Mouse (Mus musculus) neural tube, embryonic 12.5 days (tissue): Measurements from ENCODE around the gene Slc44a3. TPM values are rescaled to one million over a fixed set of nuclear protein-coding genes. Genes with fewer than 3 reads are reported as not detected.
A peak's percentile ranks its signal among the peaks of the same experiment; 100 is the strongest.

Experiments
- ATAC-seq: fragments of 200-750 bp; cut with Nextera tagmentation; 2 replicates; pipeline ENCODE4 v1.8.0; 2017; ENCODE audit warnings: low read depth, mild to moderate bottlenecking, moderate TSS enrichment, moderate library complexity; ENCODE audit not compliant: low FRiP score
- H3K27ac ChIP-seq: fragments of 300-500 bp; sonication (generic); 2 replicates; pipeline ENCODE4 v1.5.1; 2016
- H3K27me3 ChIP-seq: fragments of 300-500 bp; sonication (generic); replicated peaks from 2 replicates; pipeline ENCODE4 v1.6.1; 2016; ENCODE audit warnings: mild to moderate bottlenecking
- H3K36me3 ChIP-seq: fragments of 300-500 bp; sonication (generic); 2 replicates; pipeline ENCODE4 v1.6.1; 2016; ENCODE audit warnings: mild to moderate bottlenecking
- H3K4me1 ChIP-seq: fragments of 300-500 bp; sonication (generic); 2 replicates; pipeline ENCODE4 v1.6.1; 2016
- H3K4me2 ChIP-seq: fragments of 300-500 bp; sonication (generic); replicated peaks from 2 replicates; pipeline ENCODE4 v1.6.1; 2016; ENCODE audit warnings: mild to moderate bottlenecking
- H3K4me3 ChIP-seq: fragments of 300-500 bp; sonication (generic); 2 replicates; pipeline ENCODE4 v1.5.1; 2016
- H3K9ac ChIP-seq: fragments of 300-500 bp; sonication (generic); 2 replicates; pipeline ENCODE4 v1.6.1; 2016; ENCODE audit warnings: mild to moderate bottlenecking
- H3K9me3 ChIP-seq: fragments of 300-500 bp; sonication (generic); 2 replicates; pipeline ENCODE4 v1.6.1; 2016; ENCODE audit warnings: mild to moderate bottlenecking
- WGBS: fragments of 180-500 bp; shearing (Covaris S2); methylation state at CpG from one replicate; pipeline ENCODE4 v1.1.7; 2016; 5-methylcytosine and 5-hydroxymethylcytosine counted together
- polyA plus RNA-seq: library from polyadenylated mRNA; unstranded; fragments of >200 nt; fragmentation: Nextera tagmentation; extraction: Ambion mirVana; gene quantifications from 2 replicates; pipeline ENCODE4 v1.2.1, GENCODE M21; 2016

Gene Slc44a3
- polyA plus RNA-seq, 1 experiment from 2014 or later: 0.53 TPM

GRCm38 (mm10) chr3:121483266-121484161 lies 48.7 kb downstream of the Slc44a3 start:
- Histone ChIP-seq H3K27me3 (no peaks in the 10 kb centered on the region), H3K9me3 (no peaks in the 10 kb centered on the region), H3K4me1 (peaks cover 25% of the 10 kb centered on the region), H3K4me3 (no peak overlapping the region), H3K4me2 (peak overlapping the region; percentile 36), H3K27ac (peak overlapping the region; percentile 18; the same call in 1 of the 2 replicates), H3K36me3 (no peaks in the 10 kb centered on the region), H3K9ac (no peak overlapping the region)
- WGBS: 27% methylated on average over 25 of the region's 25 CpGs
- peak; percentile 73 for ATAC-seq

GRCm38 (mm10) chr3:121481564-121481963 lies 50.6 kb downstream of the Slc44a3 start:
- no peaks in the 10 kb centered on the region for H3K36me3 ChIP-seq
- H3K9me3 ChIP-seq: no peaks in the 10 kb centered on the region
- no peaks in the 10 kb centered on the region for H3K27me3 ChIP-seq
- no peak overlapping the region for H3K4me3 ChIP-seq
- WGBS: 54% methylated on average over 6 of the region's 6 CpGs
- no peak for ATAC-seq
- H3K9ac ChIP-seq: no peak overlapping the region
- no peak overlapping the region for H3K4me2 ChIP-seq
- H3K27ac ChIP-seq: no peak overlapping the region
- peaks cover 25% of the 10 kb centered on the region for H3K4me1 ChIP-seq

GRCm38 (mm10) chr3:121480961-121481436 lies 51.2 kb downstream of the Slc44a3 start:
- no peak overlapping the region for H3K4me2 ChIP-seq
- H3K9ac ChIP-seq: no peak overlapping the region
- H3K4me3 ChIP-seq: no peak overlapping the region
- peaks cover 25% of the 10 kb centered on the region for H3K4me1 ChIP-seq
- H3K9me3 ChIP-seq: no peaks in the 10 kb centered on the region
- no peaks in the 10 kb centered on the region for H3K36me3 ChIP-seq
- no peak for ATAC-seq
- no peak overlapping the region for H3K27ac ChIP-seq
- H3K27me3 ChIP-seq: no peaks in the 10 kb centered on the region
- WGBS: 67% methylated on average over 8 of the region's 8 CpGs

GRCm38 (mm10) chr3:121480030-121480960 lies 51.9 kb downstream of the Slc44a3 start:
- H3K27ac ChIP-seq: no peak overlapping the region
- no peaks in the 10 kb centered on the region for H3K36me3 ChIP-seq
- no peak overlapping the region for H3K9ac ChIP-seq
- H3K4me1 ChIP-seq: peaks cover 25% of the 10 kb centered on the region
- ATAC-seq: no peak
- no peak overlapping the region for H3K4me2 ChIP-seq
- WGBS: 63% methylated on average over 26 of the region's 26 CpGs
- no peaks in the 10 kb centered on the region for H3K9me3 ChIP-seq
- H3K4me3 ChIP-seq: no peak overlapping the region
- no peaks in the 10 kb centered on the region for H3K27me3 ChIP-seq

GRCm38 (mm10) chr3:121474738-121475137 lies 57.5 kb downstream of the Slc44a3 start:
- Histone ChIP-seq H3K9ac (no peak overlapping the region), H3K36me3 (no peaks in the 10 kb centered on the region), H3K4me3 (no peak overlapping the region), H3K27me3 (no peaks in the 10 kb centered on the region), H3K9me3 (no peaks in the 10 kb centered on the region), H3K4me2 (no peak overlapping the region), H3K27ac (no peak overlapping the region), H3K4me1 (peaks cover 9% of the 10 kb centered on the region; the same call in 1 of the 2 replicates)
- no peak for ATAC-seq
- WGBS: 85% methylated on average over 3 of the region's 3 CpGs

- WGBS: 70% methylated on average over 11 of the region's 11 CpGs
- H3K4me1 ChIP-seq: peaks cover 15% of the 10 kb centered on the region
Measured at GRCm38 (mm10) chr3:121471703-121472102, 60.5 kb downstream of the Slc44a3 start.

GRCm38 (mm10) chr3:121469185-121469975 lies 62.8 kb downstream of the Slc44a3 start:
- Histone ChIP-seq H3K27me3 (no peaks in the 10 kb centered on the region), H3K4me3 (no peak overlapping the region), H3K9me3 (no peaks in the 10 kb centered on the region), H3K4me1 (peaks cover 25% of the 10 kb centered on the region), H3K36me3 (no peaks in the 10 kb centered on the region), H3K9ac (no peak overlapping the region), H3K27ac (no peak overlapping the region; the same call in 1 of the 2 replicates), H3K4me2 (peak overlapping the region; percentile 34)
- peak; percentile 62; the same call in 1 of the 2 replicates for ATAC-seq
- WGBS: 7% methylated on average over 13 of the region's 13 CpGs

More at GRCm38 (mm10) chr3:121471703-121472102, 60.5 kb downstream of the Slc44a3 start:
- no peak for ATAC-seq
- no peaks in the 10 kb centered on the region for H3K36me3 ChIP-seq
- H3K9me3 ChIP-seq: no peaks in the 10 kb centered on the region
- H3K9ac ChIP-seq: no peak overlapping the region
- no peak overlapping the region for H3K27ac ChIP-seq
- H3K27me3 ChIP-seq: no peaks in the 10 kb centered on the region
- no peak overlapping the region for H3K4me3 ChIP-seq
- H3K4me2 ChIP-seq: no peak overlapping the region

GRCm38 (mm10) chr3:121468136-121468535 lies 64.1 kb downstream of the Slc44a3 start:
- no peak for ATAC-seq
- 10% methylated on average over 1 of the region's 2 CpGs for WGBS
- Histone ChIP-seq H3K4me3 (no peak overlapping the region), H3K27me3 (no peaks in the 10 kb centered on the region), H3K27ac (no peak overlapping the region), H3K4me2 (no peak overlapping the region), H3K9ac (no peak overlapping the region), H3K4me1 (peaks cover 25% of the 10 kb centered on the region), H3K36me3 (no peaks in the 10 kb centered on the region), H3K9me3 (no peaks in the 10 kb centered on the region)

GRCm38 (mm10) chr3:121467094-121467552 lies 65.1 kb downstream of the Slc44a3 start:
- Histone ChIP-seq H3K9ac (no peak overlapping the region), H3K4me2 (no peak overlapping the region), H3K9me3 (no peaks in the 10 kb centered on the region), H3K36me3 (no peaks in the 10 kb centered on the region), H3K4me1 (peaks cover 25% of the 10 kb centered on the region), H3K27me3 (no peaks in the 10 kb centered on the region), H3K4me3 (no peak overlapping the region), H3K27ac (no peak overlapping the region)
- ATAC-seq: no peak
- WGBS: 84% methylated on average over 10 of the region's 10 CpGs

- Histone ChIP-seq H3K4me3 (no peak overlapping the region), H3K27me3 (no peaks in the 10 kb centered on the region), H3K9ac (no peak overlapping the region), H3K27ac (no peak overlapping the region), H3K9me3 (no peaks in the 10 kb centered on the region), H3K4me2 (no peak overlapping the region), H3K4me1 (peaks cover 25% of the 10 kb centered on the region), H3K36me3 (peaks cover 4% of the 10 kb centered on the region; the same call in 1 of the 2 replicates)
- WGBS: 63% methylated on average over 10 of the region's 10 CpGs
- ATAC-seq: no peak; the same call in 1 of the 2 replicates
Measured at GRCm38 (mm10) chr3:121465795-121466194, 66.4 kb downstream of the Slc44a3 start.

- Histone ChIP-seq H3K27me3 (no peaks in the 10 kb centered on the region), H3K27ac (peak overlapping the region; percentile 62), H3K4me3 (no peak overlapping the region), H3K4me2 (no peak overlapping the region), H3K9ac (no peak overlapping the region), H3K9me3 (no peaks in the 10 kb centered on the region), H3K4me1 (peaks cover 20% of the 10 kb centered on the region), H3K36me3 (peaks cover 14% of the 10 kb centered on the region)
- 42% methylated on average over 7 of the region's 7 CpGs for WGBS
- peak; percentile 27; the same call in 1 of the 2 replicates for ATAC-seq
Measured at GRCm38 (mm10) chr3:121464733-121465305, 67.4 kb downstream of the Slc44a3 start.
